Mouse (Mus musculus): ENCODE measurements around the gene Prim1. TPM values are rescaled to one million over a fixed set of nuclear protein-coding genes. Genes with fewer than 3 reads are reported as not detected.
A peak's percentile ranks its signal among the peaks of the same experiment; 100 is the strongest.

The Prim1 gene
- 94.6 and 95.2 TPM in 2 replicates for polyA plus RNA-seq (2016; fragmentation: Nextera tagmentation; extraction: Ambion mirVana)

GRCm38 (mm10) chr10:128015068-128015934 lies at the start of gene Prim1:
Gene Prim1 (plus strand): TSS chr10:128015168.
- Histone ChIP-seq H3K36me3 (peaks cover 15% of the 10 kb centered on the region), H3K4me2 (replicated peaks) (peak within 1 kb of the TSS; percentile 63), H3K9me3 (no peaks in the 10 kb centered on the region), H3K27me3 (no peaks in the 10 kb centered on the region), H3K4me1 (no peaks in the 10 kb centered on the region), H3K4me3 (peak within 1 kb of the TSS; percentile 64), H3K27ac (peak within 1 kb of the TSS; percentile 89), H3K9ac (peak within 1 kb of the TSS; percentile 73)
- WGBS: 6% methylated on average over 31 of the region's 31 CpGs
- peak; percentile 94 for ATAC-seq (ENCODE audit: insufficient number of reproducible peaks, insufficient read depth, low FRiP score, low TSS enrichment)

- Histone ChIP-seq H3K4me3 (no peak overlapping the region), H3K4me1 (peaks cover 14% of the 10 kb centered on the region; the same call in 1 of the 2 replicates), H3K27me3 (no peaks in the 10 kb centered on the region), H3K9me3 (no peaks in the 10 kb centered on the region), H3K4me2 (replicated peaks) (no peak overlapping the region), H3K9ac (no peak overlapping the region), H3K36me3 (no peaks in the 10 kb centered on the region), H3K27ac (no peak overlapping the region)
- no peak for ATAC-seq (ENCODE audit: insufficient number of reproducible peaks, insufficient read depth, low FRiP score, low TSS enrichment)
- WGBS: 94% methylated on average over 6 of the region's 6 CpGs
Observed at GRCm38 (mm10) chr10:127966506-127966905, 48.5 kb upstream of the Prim1 start.

GRCm38 (mm10) chr10:127969820-127970219 lies 45.1 kb upstream of the Prim1 start:
- no peaks in the 10 kb centered on the region for H3K36me3 ChIP-seq
- H3K9ac ChIP-seq: no peak overlapping the region
- 39% methylated on average over 4 of the region's 4 CpGs for WGBS
- no peaks in the 10 kb centered on the region for H3K9me3 ChIP-seq
- H3K4me3 ChIP-seq: no peak overlapping the region
- H3K4me1 ChIP-seq: peaks cover 14% of the 10 kb centered on the region; the same call in 1 of the 2 replicates
- peak overlapping the region; percentile 83 for H3K27ac ChIP-seq
- no peak overlapping the region for H3K4me2 ChIP-seq (replicated peaks)
- no peaks in the 10 kb centered on the region for H3K27me3 ChIP-seq
- no peak for ATAC-seq (ENCODE audit: insufficient number of reproducible peaks, insufficient read depth, low FRiP score, low TSS enrichment)

DNA sequence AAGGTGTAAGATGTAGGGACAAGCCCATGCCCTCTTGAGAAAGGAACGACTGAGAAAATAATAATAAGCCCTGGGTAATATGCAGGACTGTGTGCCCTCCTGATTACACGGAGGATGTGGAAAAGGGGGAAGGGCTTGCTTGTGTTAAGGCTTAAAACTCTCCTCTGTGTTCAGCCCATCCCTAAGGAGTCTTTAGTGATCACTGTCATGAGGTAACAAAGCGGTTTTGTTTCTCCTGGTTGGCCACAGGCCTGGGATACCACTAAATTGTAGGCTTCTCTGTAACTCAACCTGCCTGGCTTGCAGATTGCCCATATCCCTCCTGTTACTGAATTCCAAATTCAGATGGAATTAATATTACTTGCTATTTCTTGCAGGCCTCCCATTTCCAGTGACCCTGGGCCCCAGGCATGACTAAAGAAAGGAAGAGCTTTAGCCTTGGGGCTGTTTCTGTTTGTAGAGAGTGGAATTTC lies 44.6 kb upstream of the Prim1 start:
- H3K36me3 ChIP-seq: no peaks in the 10 kb centered on the region
- no peaks in the 10 kb centered on the region for H3K27me3 ChIP-seq
- H3K27ac ChIP-seq: peak overlapping the region; percentile 83
- ATAC-seq (ENCODE audit: insufficient number of reproducible peaks, insufficient read depth, low FRiP score, low TSS enrichment): peak; percentile 74; the same call in 1 of the 2 replicates
- no peak overlapping the region for H3K9ac ChIP-seq
- H3K4me1 ChIP-seq: peaks cover 14% of the 10 kb centered on the region; the same call in 1 of the 2 replicates
- 15% methylated on average over 3 of the region's 3 CpGs for WGBS
- H3K9me3 ChIP-seq: no peaks in the 10 kb centered on the region
- no peak overlapping the region for H3K4me3 ChIP-seq
- no peak overlapping the region; the same call in 1 of the 2 replicates for H3K4me2 ChIP-seq (replicated peaks)

DNA sequence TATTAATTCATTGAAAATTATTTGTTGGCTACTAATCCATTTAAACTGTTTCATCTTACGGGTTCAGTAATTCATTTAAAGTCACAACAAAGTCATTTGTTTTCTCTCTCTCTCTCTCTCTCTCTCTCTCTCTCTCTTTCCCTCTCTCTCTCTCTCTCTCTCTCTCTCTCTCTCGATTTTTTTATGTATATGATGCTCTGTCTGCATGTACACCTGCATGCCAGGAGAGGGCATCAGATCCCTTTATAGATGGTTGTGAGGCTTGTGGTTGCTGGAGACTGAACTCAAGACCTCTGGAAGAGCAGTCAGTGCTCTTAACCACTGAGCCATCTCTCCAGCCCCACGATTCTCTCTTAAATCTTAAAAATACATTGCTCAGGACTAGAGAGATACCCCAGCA lies 43.8 kb upstream of the Prim1 start:
- Histone ChIP-seq H3K9me3 (no peaks in the 10 kb centered on the region), H3K4me1 (peaks cover 14% of the 10 kb centered on the region; the same call in 1 of the 2 replicates), H3K36me3 (no peaks in the 10 kb centered on the region), H3K4me2 (replicated peaks) (no peak overlapping the region), H3K27me3 (no peaks in the 10 kb centered on the region), H3K4me3 (no peak overlapping the region), H3K27ac (peak overlapping the region; percentile 41; the same call in 1 of the 2 replicates), H3K9ac (no peak overlapping the region)
- no peak for ATAC-seq (ENCODE audit: insufficient number of reproducible peaks, insufficient read depth, low FRiP score, low TSS enrichment)
- WGBS: 47% methylated on average over 3 of the region's 3 CpGs

GRCm38 (mm10) chr10:127974062-127974461 lies 40.9 kb upstream of the Prim1 start:
- no peaks in the 10 kb centered on the region for H3K27me3 ChIP-seq
- H3K4me1 ChIP-seq: peaks cover 14% of the 10 kb centered on the region; the same call in 1 of the 2 replicates
- H3K9me3 ChIP-seq: no peaks in the 10 kb centered on the region
- no peak overlapping the region for H3K4me2 ChIP-seq (replicated peaks)
- H3K36me3 ChIP-seq: no peaks in the 10 kb centered on the region
- 75% methylated on average over 3 of the region's 3 CpGs for WGBS
- H3K27ac ChIP-seq: no peak overlapping the region
- H3K9ac ChIP-seq: no peak overlapping the region
- H3K4me3 ChIP-seq: no peak overlapping the region
- no peak for ATAC-seq (ENCODE audit: insufficient number of reproducible peaks, insufficient read depth, low FRiP score, low TSS enrichment)

DNA sequence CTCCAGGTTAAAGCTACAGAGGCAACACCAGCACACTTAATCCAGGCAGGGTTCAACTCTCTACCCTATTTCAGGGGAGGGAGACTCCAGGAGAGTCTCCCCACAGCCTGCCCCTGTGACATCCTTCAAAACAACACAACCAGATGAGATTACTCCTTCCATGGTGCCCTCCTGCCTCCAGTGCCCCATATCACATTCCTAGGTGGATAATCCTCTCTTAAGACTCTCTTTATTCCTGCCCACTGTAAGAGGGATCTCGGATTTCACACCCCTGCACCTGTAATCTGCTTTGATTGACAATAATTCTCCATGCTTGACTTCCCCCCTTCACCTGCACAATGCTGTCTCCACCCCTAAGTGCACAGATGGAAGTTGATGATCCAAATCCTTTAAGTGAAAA lies 39.5 kb upstream of the Prim1 start:
- peak; percentile 92 for ATAC-seq (ENCODE audit: insufficient number of reproducible peaks, insufficient read depth, low FRiP score, low TSS enrichment)
- Histone ChIP-seq H3K9me3 (no peaks in the 10 kb centered on the region), H3K27ac (no peak overlapping the region), H3K4me2 (replicated peaks) (no peak overlapping the region), H3K27me3 (no peaks in the 10 kb centered on the region), H3K4me3 (no peak overlapping the region), H3K36me3 (no peaks in the 10 kb centered on the region), H3K9ac (no peak overlapping the region), H3K4me1 (peaks cover 2% of the 10 kb centered on the region; the same call in 1 of the 2 replicates)
- WGBS: 16% methylated on average over 1 of the region's 1 CpGs

DNA sequence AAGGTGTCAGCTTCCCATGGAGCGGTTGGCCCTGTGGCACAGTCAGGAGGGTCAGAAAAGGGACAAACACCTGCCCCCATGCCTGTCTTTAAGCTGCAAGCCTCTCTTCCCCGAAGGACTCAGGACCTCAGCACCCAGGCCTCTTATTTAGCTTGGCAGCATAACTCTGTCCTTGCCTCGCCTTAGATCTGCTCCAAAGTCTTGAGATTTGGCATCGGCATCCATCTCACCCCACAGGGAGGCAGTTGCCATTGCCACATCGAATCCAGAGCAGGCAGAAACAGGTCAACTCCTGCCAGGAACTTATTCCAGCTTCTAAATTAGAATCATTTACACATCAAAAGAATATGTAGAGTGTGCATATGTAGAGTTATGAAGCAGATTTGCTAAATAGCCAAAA lies 30.3 kb upstream of the Prim1 start:
- Histone ChIP-seq H3K4me1 (0 out of 2 replicates have a peak, but pooled peaks cover 4% of the 10 kb centered on the region), H3K4me2 (replicated peaks) (no peak overlapping the region), H3K36me3 (no peaks in the 10 kb centered on the region), H3K27me3 (no peaks in the 10 kb centered on the region), H3K27ac (no peak overlapping the region), H3K9ac (no peak overlapping the region), H3K9me3 (0 out of 2 replicates have a peak, but pooled peaks cover 3% of the 10 kb centered on the region), H3K4me3 (no peak overlapping the region)
- WGBS: 81% methylated on average over 5 of the region's 5 CpGs
- ATAC-seq (ENCODE audit: insufficient number of reproducible peaks, insufficient read depth, low FRiP score, low TSS enrichment): no peak

DNA sequence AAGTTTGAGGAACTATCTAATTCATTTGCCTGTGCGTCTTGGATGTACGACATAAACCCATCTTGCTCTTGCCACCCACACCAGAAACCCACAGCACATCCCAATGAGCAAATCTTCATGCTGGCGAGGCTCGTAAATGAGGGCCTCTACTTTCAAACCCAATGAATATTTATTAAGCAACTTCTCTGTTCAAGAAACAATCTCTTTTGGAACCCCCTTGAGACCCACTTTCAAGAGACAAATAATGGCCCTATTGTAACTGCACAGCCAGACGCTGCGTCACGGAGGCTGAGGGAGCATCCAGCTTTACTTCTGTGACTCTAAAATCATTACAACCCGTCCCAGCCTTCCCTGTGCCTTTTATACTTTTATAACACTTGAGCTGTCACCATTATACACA lies 29.4 kb upstream of the Prim1 start:
- H3K27ac ChIP-seq: no peak overlapping the region
- no peak overlapping the region for H3K4me2 ChIP-seq (replicated peaks)
- 37% methylated on average over 8 of the region's 8 CpGs for WGBS
- H3K4me3 ChIP-seq: no peak overlapping the region
- H3K4me1 ChIP-seq: 0 out of 2 replicates have a peak, but pooled peaks cover 4% of the 10 kb centered on the region
- H3K36me3 ChIP-seq: no peaks in the 10 kb centered on the region
- H3K27me3 ChIP-seq: no peaks in the 10 kb centered on the region
- H3K9ac ChIP-seq: no peak overlapping the region
- no peak for ATAC-seq (ENCODE audit: insufficient number of reproducible peaks, insufficient read depth, low FRiP score, low TSS enrichment)
- H3K9me3 ChIP-seq: 0 out of 2 replicates have a peak, but pooled peaks cover 3% of the 10 kb centered on the region

- H3K27ac ChIP-seq: no peak overlapping the region
- H3K9me3 ChIP-seq: no peaks in the 10 kb centered on the region
- H3K4me3 ChIP-seq: no peak overlapping the region
- H3K9ac ChIP-seq: no peak overlapping the region
- no peak for ATAC-seq (ENCODE audit: insufficient number of reproducible peaks, insufficient read depth, low FRiP score, low TSS enrichment)
- H3K27me3 ChIP-seq: no peaks in the 10 kb centered on the region
- no peak overlapping the region for H3K4me2 ChIP-seq (replicated peaks)
- WGBS: 90% methylated on average over 3 of the region's 3 CpGs
- no peaks in the 10 kb centered on the region for H3K4me1 ChIP-seq
- H3K36me3 ChIP-seq: no peaks in the 10 kb centered on the region
Observed at GRCm38 (mm10) chr10:127996690-127997089, 18.3 kb upstream of the Prim1 start.

- Histone ChIP-seq H3K4me2 (replicated peaks) (no peak overlapping the region), H3K36me3 (no peaks in the 10 kb centered on the region), H3K4me1 (no peaks in the 10 kb centered on the region), H3K4me3 (no peak overlapping the region), H3K9me3 (no peaks in the 10 kb centered on the region), H3K27me3 (no peaks in the 10 kb centered on the region), H3K9ac (no peak overlapping the region), H3K27ac (no peak overlapping the region)
- WGBS: 84% methylated on average over 1 of the region's 1 CpGs
- no peak for ATAC-seq (ENCODE audit: insufficient number of reproducible peaks, insufficient read depth, low FRiP score, low TSS enrichment)
Observed at GRCm38 (mm10) chr10:127998260-127998659, 16.7 kb upstream of the Prim1 start.

DNA sequence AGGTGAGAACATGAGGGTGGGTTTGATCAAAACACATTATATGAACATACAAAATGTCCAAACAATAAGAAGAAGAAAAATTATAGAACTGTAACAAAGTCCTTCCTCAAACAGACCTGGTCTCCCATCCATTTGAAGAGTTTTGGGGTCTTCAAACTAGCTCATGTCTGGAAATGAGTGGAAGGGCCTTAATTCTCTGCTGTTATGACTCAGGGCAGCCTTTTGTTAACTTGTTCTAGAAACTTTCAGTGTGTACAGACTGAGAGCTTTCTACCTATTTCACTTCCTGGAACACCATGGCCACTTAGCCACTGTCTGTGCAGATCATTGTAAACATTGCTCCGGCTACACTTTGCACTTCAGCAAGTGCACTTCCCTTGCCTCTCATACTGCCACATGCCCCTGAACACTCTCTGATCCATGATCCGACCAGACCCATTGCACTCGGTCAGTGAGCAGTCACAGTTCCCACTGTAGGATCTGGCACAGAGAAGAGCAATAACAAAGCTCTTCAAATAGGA lies 11.6 kb upstream of the Prim1 start:
- Histone ChIP-seq H3K9ac (no peak overlapping the region), H3K4me3 (no peak overlapping the region), H3K27me3 (no peaks in the 10 kb centered on the region), H3K4me2 (replicated peaks) (no peak overlapping the region), H3K9me3 (no peaks in the 10 kb centered on the region), H3K27ac (no peak overlapping the region), H3K36me3 (no peaks in the 10 kb centered on the region), H3K4me1 (no peaks in the 10 kb centered on the region)
- no peak for ATAC-seq (ENCODE audit: insufficient number of reproducible peaks, insufficient read depth, low FRiP score, low TSS enrichment)
- 79% methylated on average over 3 of the region's 3 CpGs for WGBS

Measured in embryonic facial prominence, embryonic 12.5 days (tissue).